Mouse (Mus musculus) forebrain, postnatal 0 days (tissue): ENCODE data around the gene Kctd14. TPM values are rescaled to one million over a fixed set of nuclear protein-coding genes. Genes with fewer than 3 reads are reported as not detected.
A peak's percentile ranks its signal among the peaks of the same experiment; 100 is the strongest.

ENCODE experiments used
- ATAC-seq: fragments of 200-750 bp; cut with Nextera tagmentation; 2 replicates; pipeline ENCODE4 v1.8.0; 2017; ENCODE audit warnings: mild to moderate bottlenecking, moderate library complexity
- DNase-seq: peaks from one replicate; pipeline ENCODE4 v3.0.0-alpha.2; 2015
- H3K27ac ChIP-seq: fragments of 300-500 bp; sonication (generic); 2 replicates; pipeline ENCODE4 v1.5.1; 2014; ENCODE audit warnings: low read depth, mild to moderate bottlenecking, antibody characterized with exemption, low read length, moderate library complexity, mixed read lengths
- H3K27me3 ChIP-seq: fragments of 300-500 bp; sonication (generic); 2 replicates; pipeline ENCODE4 v1.6.1; 2014; ENCODE audit warnings: mild to moderate bottlenecking, low read length, mixed read lengths; ENCODE audit not compliant: insufficient read depth
- H3K36me3 ChIP-seq: fragments of 300-500 bp; sonication (generic); 2 replicates; pipeline ENCODE4 v1.6.1; 2014; ENCODE audit warnings: mild to moderate bottlenecking, moderate library complexity; ENCODE audit not compliant: insufficient read depth
- H3K4me1 ChIP-seq: fragments of 300-500 bp; sonication (generic); 2 replicates; pipeline ENCODE4 v1.6.1; 2014; ENCODE audit warnings: antibody characterized with exemption; ENCODE audit not compliant: insufficient read depth
- H3K4me2 ChIP-seq: fragments of 300-500 bp; sonication (generic); 2 replicates; pipeline ENCODE4 v1.6.1; 2014; ENCODE audit warnings: low read depth, mild to moderate bottlenecking, moderate library complexity
- H3K4me3 ChIP-seq: fragments of 300-500 bp; sonication (generic); 2 replicates; pipeline ENCODE4 v1.5.1; 2014; ENCODE audit warnings: low read depth, low read length, mixed read lengths
- H3K9ac ChIP-seq: fragments of 300-500 bp; sonication (generic); 2 replicates; pipeline ENCODE4 v1.6.1; 2014; ENCODE audit warnings: mild to moderate bottlenecking
- H3K9me3 ChIP-seq: fragments of 300-500 bp; sonication (generic); 2 replicates; pipeline ENCODE4 v1.6.1; 2016; ENCODE audit warnings: low read length
- CTCF ChIP-seq: sonication (generic); IDR thresholded peaks from 2 replicates; pipeline ENCODE4 v1.5.1; 2016; ENCODE audit warnings: antibody characterized with exemption, control low read depth, low read depth
- WGBS: fragments of 180-500 bp; shearing (Covaris S2); extraction: QIAGEN DNeasy Blood & Tissue Kit; methylation state at CpG from one replicate; pipeline ENCODE4 v1.1.7; 2014; 5-methylcytosine and 5-hydroxymethylcytosine counted together
- polyA plus RNA-seq: library from polyadenylated mRNA; unstranded; fragments of >200 nt; fragmentation: Nextera tagmentation; extraction: Ambion mirVana; gene quantifications from 2 replicates; pipeline ENCODE4 v1.2.1, GENCODE M21; 2015
- total RNA-seq: library from RNA; depleted of rRNA; stranded (reverse); fragments of >200 nt; gene quantifications from 2 replicates; pipeline ENCODE4 v1.2.3, GENCODE M21; 2014

Gene Kctd14
- total and polyA plus RNA-seq, 2 experiments from 2014 or later: 0.05 to 1.8 TPM

DNA sequence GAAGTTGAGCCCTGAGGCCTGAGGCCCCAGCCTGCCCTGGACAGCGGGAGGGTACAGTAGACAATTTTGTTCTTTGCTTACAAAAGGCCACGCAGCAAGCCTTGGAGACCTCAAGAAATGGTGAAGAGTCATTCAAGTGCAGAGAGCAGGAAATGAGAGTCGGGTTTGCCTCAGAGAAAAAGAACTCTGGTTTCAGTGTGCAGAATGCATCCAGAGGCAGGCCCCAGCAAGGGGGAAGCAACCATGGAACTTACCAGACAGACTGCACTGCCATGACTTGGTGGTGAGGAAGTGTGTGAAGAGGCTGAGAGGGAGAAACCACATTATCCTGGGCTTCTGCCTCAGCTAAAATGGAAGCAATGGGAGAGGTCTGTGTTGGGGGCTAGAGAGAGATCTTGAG is 4.5 kb downstream of the Kctd14 start:
- Histone ChIP-seq H3K4me2 (no peak overlapping the region), H3K4me1 (no peaks in the 10 kb centered on the region), H3K27me3 (no peaks in the 10 kb centered on the region), H3K9me3 (no peaks in the 10 kb centered on the region), H3K9ac (no peak overlapping the region), H3K36me3 (no peaks in the 10 kb centered on the region), H3K4me3 (no peak overlapping the region), H3K27ac (no peak overlapping the region)
- no peak for DNase-seq
- no peak for TF ChIP-seq CTCF
- 84% methylated on average over 3 of the region's 3 CpGs for WGBS
- ATAC-seq: no peak

DNA sequence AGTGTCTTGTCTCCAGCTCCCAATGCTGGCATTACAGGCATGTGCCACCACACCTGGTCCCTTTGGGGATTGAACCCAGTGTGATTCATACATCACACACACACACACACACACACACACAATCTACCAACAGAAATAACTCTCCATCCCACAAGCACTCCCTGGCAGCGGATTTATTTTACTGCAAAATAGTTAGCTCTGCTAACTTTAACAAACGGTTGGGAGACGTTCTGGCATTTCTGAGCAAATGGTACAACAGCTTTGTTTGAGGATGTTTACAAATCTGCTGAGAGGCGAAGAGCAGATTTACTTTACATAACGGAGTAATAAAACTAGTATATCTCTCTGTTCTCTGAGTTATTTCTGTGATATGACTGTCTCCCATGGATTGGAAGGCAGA is 21.9 kb downstream of the Kctd14 start:
- Histone ChIP-seq H3K9ac (no peak overlapping the region), H3K4me1 (no peaks in the 10 kb centered on the region), H3K27me3 (no peaks in the 10 kb centered on the region), H3K36me3 (no peaks in the 10 kb centered on the region), H3K9me3 (no peaks in the 10 kb centered on the region), H3K4me3 (no peak overlapping the region), H3K27ac (no peak overlapping the region), H3K4me2 (no peak overlapping the region)
- ATAC-seq (peak; percentile 69), DNase-seq (peak; percentile 70)
- WGBS: 66% methylated on average over 5 of the region's 5 CpGs
- TF ChIP-seq CTCF: no peak

DNA sequence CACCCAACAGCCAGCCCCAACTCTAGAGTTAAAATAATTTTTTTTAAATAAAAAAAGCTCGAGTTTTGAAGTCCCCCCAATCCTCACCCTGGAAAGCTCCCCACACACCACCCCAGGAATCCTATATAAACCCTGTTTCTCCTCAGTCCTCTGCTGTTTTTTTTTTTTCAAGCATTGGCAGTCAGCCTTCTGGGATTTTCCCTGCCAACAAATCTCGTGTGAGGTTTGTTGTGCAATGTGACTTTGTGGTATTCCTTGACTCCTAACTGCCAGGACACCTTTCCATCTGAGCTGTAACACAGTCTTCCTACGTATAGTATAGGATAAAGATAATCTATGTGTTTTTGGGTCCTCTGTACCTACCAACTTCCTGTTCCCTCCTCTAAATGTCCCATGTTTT is 28.2 kb downstream of the Kctd14 start:
- 54% methylated on average over 3 of the region's 3 CpGs for WGBS
- H3K4me2 ChIP-seq: no peak overlapping the region
- H3K9me3 ChIP-seq: no peaks in the 10 kb centered on the region

DNA sequence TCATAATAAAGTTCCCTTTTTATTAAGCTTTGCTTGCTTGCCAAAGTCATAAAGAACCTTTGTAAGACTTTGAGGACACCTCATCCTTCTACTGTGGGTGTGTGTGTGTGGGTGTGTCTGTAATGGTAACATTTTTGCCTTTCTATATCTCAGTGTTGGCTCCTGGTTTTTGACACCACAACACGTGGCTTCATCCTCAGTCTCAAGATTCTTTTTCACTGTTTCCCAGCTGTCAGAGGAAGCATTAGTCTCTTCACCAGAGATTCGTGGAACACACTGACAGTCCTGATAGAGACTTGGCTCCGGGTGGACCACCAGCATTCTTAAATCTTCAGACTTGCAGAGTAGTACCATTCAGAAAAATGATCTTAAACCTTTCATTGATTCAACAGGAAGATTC is 29.2 kb downstream of the Kctd14 start:
- H3K4me3 ChIP-seq: peak overlapping the region; percentile 78; the same call in 1 of the 2 replicates
- DNase-seq: no peak
- no peak for ATAC-seq
- no peaks in the 10 kb centered on the region for H3K36me3 ChIP-seq
- H3K27ac ChIP-seq: no peak overlapping the region
- peak overlapping the region; percentile 72 for H3K4me2 ChIP-seq
- H3K27me3 ChIP-seq: no peaks in the 10 kb centered on the region
- WGBS: 22% methylated on average over 3 of the region's 3 CpGs
- TF ChIP-seq CTCF: no peak
- no peak overlapping the region for H3K9ac ChIP-seq
- H3K9me3 ChIP-seq: no peaks in the 10 kb centered on the region
- H3K4me1 ChIP-seq: 0 out of 2 replicates have a peak, but pooled peaks cover 7% of the 10 kb centered on the region

More for the DNA sequence above, 28.2 kb downstream of the Kctd14 start:
- no peak for ATAC-seq
- H3K27me3 ChIP-seq: no peaks in the 10 kb centered on the region
- no peak overlapping the region for H3K4me3 ChIP-seq
- no peak for DNase-seq
- H3K9ac ChIP-seq: no peak overlapping the region
- 0 out of 2 replicates have a peak, but pooled peaks cover 7% of the 10 kb centered on the region for H3K4me1 ChIP-seq
- no peak overlapping the region for H3K27ac ChIP-seq
- no peaks in the 10 kb centered on the region for H3K36me3 ChIP-seq
- no peak for TF ChIP-seq CTCF

DNA sequence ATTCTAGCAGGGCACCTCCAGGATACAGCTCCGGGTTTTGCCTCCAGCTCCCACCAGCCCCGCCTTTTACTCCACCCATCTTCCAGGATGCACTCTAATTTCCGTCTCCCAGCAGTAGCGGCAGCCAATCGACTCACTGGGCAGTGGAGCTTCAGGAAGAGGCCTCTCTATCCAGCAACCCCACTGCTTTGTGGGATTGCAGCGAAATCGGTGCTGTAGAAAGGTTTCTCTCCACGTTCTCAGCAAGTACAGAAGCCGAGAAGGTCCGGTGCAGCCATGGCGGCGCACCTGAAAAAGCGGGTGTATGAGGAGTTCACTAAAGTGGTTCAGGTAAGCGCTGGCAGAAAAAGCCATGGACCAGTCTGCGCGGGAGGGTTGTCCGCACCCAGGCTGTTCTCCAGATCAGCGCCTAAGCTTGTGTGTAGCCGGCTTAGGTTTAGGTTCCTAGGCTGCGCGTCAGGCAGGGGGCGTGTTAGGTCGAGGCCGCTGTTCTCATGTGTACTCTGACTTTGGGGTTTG is 29.8 kb downstream of the Kctd14 start, which contains the start of gene Ints4:
TSS of gene Ints4 (plus strand) at position 136 of the 519 bp plus-strand sequence.
- no peaks in the 10 kb centered on the region for H3K27me3 ChIP-seq
- H3K4me1 ChIP-seq: 0 out of 2 replicates have a peak, but pooled peaks cover 7% of the 10 kb centered on the region
- peaks cover 3% of the 10 kb centered on the region; the same call in 1 of the 2 replicates for H3K36me3 ChIP-seq
- peak within 1 kb of the TSS; percentile 56 for H3K9ac ChIP-seq
- peak; percentile 95 for DNase-seq
- peak within 1 kb of the TSS; percentile 68; the same call in 1 of the 2 replicates for H3K27ac ChIP-seq
- ATAC-seq: peak; percentile 100
- H3K4me2 ChIP-seq: peak within 1 kb of the TSS; percentile 72
- WGBS: 2% methylated on average over 24 of the region's 24 CpGs
- H3K4me3 ChIP-seq: peak within 1 kb of the TSS; percentile 78
- no peaks in the 10 kb centered on the region for H3K9me3 ChIP-seq
- peak; percentile 57 for TF ChIP-seq CTCF

DNA sequence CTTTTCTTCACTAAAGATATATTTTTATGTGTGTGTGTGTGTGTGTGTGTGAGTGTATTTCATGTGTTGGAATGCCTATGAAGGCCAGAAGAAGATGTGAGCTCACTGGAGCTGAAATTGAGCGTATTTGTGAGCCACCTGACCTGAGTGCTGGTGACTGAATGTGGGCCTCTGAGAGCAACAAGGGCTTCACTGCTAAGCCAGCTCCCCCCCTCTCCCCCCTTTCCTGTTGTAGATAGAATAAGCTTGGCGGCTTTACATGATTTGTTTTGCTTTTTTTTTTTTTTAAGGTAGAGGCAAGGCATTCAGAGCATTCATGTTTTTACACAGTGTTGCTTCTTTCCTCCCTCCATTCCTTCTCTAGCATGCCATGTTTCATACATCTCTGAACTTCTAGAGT is 32.3 kb downstream of the Kctd14 start:
- H3K4me2 ChIP-seq: no peak overlapping the region
- H3K4me3 ChIP-seq: no peak overlapping the region
- no peak overlapping the region for H3K27ac ChIP-seq
- no peaks in the 10 kb centered on the region for H3K9me3 ChIP-seq
- DNase-seq (no peak), ATAC-seq (no peak)
- 0 out of 2 replicates have a peak, but pooled peaks cover 7% of the 10 kb centered on the region for H3K4me1 ChIP-seq
- peaks cover 13% of the 10 kb centered on the region; the same call in 1 of the 2 replicates for H3K36me3 ChIP-seq
- no peaks in the 10 kb centered on the region for H3K27me3 ChIP-seq
- WGBS: 80% methylated on average over 2 of the region's 2 CpGs
- no peak for TF ChIP-seq CTCF
- no peak overlapping the region for H3K9ac ChIP-seq

DNA sequence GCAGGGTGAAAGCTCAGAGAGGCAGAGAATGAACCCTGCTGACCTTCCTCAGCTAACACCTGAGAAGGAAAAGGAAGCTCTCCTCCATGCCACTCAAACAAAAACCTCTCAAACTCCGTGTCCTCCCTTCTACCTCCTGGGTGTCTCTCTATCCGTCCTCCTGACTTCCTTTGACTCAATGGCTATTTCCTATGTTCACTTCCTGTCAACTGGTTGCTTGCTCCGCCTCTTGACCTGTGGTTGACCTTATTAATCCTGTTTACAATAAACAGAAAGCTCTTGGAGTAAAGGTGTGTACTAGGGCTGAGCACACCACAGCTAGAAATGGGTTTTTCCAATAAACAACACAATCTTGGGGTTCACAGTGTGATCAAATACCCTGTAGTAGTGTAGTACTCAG is 40.0 kb downstream of the Kctd14 start:
- no peaks in the 10 kb centered on the region for H3K9me3 ChIP-seq
- ATAC-seq (no peak), DNase-seq (no peak)
- 71% methylated on average over 3 of the region's 3 CpGs for WGBS
- no peak overlapping the region for H3K9ac ChIP-seq
- H3K4me3 ChIP-seq: no peak overlapping the region
- no peak for TF ChIP-seq CTCF
- H3K4me2 ChIP-seq: no peak overlapping the region
- peaks cover 35% of the 10 kb centered on the region for H3K36me3 ChIP-seq
- H3K4me1 ChIP-seq: no peaks in the 10 kb centered on the region
- no peak overlapping the region for H3K27ac ChIP-seq
- H3K27me3 ChIP-seq: no peaks in the 10 kb centered on the region
